Mouse (Mus musculus) heart, adult 9 months (tissue): Measurements from ENCODE around the gene Atp2c1.

ENCODE experiments used
- DNase-seq, 2 experiments: peaks; one replicate each; pipeline ENCODE4 v3.0.0; 2022; ENCODE audit warnings: low spot score in 2 of 2

Atp2c1 gene

GRCm38 (mm10) chr9:105527219-105527618, at the start of gene Atp2c1:
TSS of gene Atp2c1 (minus strand) at chr9:105527319.
- no peak for DNase-seq

- DNase-seq: no peak
These were observed 30.3 kb upstream of the Atp2c1 start for GRCm38 (mm10) chr9:105557452-105557851.

- DNase-seq: no peak
These were observed 29.1 kb upstream of the Atp2c1 start for GRCm38 (mm10) chr9:105556141-105556735.

DNA sequence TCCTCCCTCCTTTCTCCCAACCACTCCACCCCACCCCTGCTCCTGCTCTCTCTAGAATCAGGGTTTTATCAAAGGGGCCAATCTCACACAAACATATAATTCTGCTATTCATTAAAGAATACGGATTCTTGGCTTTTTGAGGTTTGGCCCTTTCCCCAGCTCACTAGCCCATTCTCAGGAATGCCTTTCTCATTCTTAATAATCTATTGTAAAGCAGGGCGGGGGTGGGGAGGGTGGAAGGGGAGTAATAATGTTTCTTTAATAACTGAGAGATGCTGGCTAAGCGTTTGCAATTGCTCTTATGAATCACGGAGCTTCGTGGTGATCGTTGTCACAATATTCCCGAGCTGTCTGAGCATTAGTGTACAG, 27.3 kb upstream of the Atp2c1 start:
- DNase-seq: no peak

- no peak for DNase-seq
These were observed 26.7 kb upstream of the Atp2c1 start for GRCm38 (mm10) chr9:105553629-105554438.

DNA sequence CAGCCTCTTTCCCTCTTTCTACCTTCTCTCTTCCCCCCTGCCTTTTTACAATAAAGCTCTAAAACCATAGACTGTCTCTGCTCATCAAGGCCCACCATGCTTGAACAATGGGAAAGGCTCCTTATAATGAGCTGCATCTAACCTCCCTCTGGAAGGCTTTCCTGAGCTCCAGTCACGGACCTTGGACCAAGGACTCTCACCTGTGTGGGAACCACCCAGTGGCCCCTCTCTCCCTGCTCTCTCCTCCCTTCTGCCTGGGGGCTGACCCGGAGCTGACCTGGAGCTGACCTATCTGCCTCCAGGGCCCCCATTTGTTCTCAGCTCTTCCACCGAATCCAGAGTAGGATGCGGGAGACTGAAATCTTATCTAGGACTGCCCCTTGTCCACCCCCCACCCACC, 24.3 kb upstream of the Atp2c1 start:
- DNase-seq: no peak

DNA sequence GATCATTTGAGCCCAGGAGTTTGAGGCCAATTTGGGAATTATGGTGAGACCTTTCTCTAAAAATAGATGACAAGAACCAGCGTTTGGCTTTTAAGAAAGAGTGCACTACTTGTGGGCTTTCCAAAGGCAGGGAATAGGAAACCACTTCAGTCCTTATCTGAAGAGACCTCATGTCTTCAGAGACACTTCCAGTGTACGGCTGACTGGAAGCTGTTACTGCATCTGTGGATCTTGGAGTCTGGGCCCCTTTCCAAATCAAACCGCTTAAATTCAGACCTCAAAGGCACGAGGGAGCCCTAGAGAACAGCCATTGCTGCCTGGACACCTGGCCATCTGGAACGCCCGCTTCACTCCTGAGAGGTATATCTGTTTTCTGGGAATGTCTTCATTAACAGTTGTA, 22.0 kb upstream of the Atp2c1 start:
- DNase-seq: no peak

DNA sequence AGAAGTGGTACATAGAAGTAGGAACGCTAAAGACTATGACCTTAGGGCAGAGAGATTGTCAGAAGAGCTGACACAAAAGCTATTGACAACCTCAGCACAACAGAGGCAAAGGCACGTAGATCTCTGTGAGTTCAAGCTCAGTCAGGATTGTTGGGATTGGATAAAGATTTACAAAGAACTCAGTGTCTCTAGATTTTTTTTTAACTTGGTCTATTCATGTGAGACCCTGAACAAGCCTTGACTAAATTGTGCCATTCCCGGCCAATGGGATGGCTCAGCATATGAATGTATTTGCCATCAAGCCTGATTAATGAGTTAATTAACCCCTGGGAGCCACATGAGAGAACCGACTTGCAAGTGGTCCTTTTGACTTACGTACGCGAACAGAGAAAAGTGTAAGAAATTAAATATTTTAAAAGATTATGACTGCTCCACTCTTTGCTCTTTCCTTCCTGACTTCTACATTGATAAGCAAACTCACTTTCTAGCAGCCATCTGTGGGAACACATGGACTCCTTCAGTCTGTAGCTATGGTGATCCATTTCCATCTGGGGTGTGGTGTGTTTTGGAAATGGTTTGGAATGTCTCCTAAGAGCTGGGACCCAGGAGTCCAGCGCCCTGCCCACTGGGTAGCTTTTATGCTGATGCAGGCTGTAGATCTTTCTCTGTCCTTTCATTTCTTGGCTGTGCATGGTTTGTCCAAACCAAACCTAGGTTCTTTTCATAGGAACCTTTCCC, 17.1 kb upstream of the Atp2c1 start:
- no peak for DNase-seq

DNA sequence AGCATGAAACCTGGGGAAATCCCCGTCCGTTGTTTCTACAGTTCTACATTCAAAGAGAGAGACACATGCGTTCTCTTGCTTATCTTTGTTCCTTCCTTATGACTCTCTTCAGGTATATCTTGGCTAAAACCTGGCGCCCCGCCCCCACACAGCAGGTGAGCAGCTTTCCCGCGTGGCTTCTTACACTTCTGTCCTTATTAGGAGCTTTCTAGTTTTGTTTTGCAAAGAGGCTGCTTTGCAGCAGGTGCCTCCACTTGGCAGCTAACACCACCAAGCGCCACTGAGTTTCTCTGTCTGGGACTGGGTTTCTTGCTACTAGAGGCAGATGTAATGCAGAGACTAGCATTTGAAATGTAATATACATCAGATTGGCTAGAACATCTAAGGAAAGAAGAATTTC, 10.4 kb upstream of the Atp2c1 start:
- DNase-seq: no peak

DNA sequence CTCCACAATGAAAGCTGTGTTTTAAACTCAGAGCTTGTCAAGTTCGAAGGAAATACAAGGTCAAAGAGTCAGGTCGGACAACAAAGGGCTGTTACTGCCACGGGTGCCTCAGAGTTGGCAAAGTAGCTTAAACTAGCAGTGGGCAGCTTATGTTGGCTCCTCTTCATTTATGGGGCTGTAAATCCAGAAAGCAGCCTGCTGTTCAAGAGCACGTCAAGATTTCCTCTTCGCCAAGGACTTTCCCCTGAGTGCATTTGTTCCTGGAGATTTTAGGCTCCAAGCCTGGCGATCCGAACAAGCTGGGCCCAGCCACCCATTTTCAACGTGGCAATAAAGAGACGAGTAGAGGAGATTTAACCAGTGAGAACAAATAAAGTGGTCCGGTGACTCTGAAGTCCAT, 9.8 kb upstream of the Atp2c1 start:
- DNase-seq: no peak

- DNase-seq: no peak
These were observed 1.8 kb downstream of the Atp2c1 start for GRCm38 (mm10) chr9:105525355-105525754.

DNA sequence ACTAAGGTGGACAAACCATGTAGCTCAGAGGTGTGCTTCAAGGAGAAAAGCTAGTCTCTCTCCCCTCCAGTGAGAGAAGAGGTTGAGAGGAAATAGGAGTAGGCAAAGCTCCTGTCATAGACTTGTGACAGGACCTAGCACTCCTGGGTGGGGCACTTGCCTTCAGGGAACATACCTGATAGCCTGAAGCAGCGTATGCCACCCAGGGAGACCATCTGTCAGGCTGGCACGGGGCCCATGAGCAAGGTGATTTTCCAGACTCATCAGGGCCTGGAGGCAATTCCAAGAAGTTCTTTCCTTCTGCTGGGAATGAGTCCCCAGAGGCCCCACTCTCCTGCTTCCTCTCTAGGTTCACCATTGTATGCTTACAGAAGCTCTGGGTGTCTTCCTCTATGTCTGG, 4.1 kb downstream of the Atp2c1 start:
- DNase-seq: no peak

DNA sequence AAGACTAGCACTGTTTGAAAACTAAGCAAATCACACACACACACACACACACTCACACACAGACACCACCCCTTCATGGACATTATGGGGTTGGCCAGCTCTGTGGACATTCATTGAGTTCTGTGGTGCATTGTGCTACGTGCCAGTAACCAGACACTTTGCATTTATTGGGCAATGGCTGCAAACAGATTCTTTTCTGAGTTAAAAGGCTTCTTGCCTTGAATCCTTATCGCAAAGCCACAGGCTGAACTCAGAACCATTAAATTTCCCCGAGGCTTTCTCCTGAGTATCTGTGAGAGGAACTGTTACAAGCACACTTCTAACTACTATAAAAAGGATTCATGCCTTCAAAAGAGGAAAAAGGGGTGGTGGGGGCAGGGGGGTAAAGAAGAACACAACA, 5.1 kb downstream of the Atp2c1 start:
- no peak for DNase-seq

- DNase-seq: peak; percentile 56 to 60
These were observed 6.2 kb downstream of the Atp2c1 start for GRCm38 (mm10) chr9:105520776-105521552.

DNA sequence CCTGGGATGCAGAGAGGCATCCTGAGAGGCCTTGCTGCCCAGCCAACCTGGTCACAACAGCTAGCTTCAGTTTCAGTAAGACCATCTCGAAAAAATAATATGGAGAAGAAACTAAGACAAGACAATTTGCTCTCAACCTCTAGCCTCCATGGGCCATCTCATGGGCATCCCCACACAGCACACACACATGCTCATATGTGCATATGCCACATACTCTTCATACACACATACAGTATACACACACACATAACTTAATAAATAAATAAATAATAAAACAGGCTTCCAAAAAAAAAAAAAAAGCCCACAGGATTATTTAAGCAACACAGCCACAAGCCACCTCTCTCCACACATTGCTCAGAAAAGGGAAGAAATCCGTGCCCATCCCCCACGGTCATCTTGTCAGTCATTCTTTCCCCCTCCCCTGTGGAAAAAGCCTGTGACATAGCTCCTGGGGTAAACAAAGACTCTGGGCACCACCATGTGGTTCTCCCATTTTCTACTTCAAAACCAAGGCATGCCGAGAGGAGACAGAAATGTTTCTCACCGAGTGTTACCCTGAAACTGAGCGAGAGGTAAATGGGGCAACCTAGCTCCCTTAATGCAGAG, 7.7 kb downstream of the Atp2c1 start:
- DNase-seq: no peak

- no peak for DNase-seq
These were observed 23.4 kb downstream of the Atp2c1 start for GRCm38 (mm10) chr9:105503690-105504089.

DNA sequence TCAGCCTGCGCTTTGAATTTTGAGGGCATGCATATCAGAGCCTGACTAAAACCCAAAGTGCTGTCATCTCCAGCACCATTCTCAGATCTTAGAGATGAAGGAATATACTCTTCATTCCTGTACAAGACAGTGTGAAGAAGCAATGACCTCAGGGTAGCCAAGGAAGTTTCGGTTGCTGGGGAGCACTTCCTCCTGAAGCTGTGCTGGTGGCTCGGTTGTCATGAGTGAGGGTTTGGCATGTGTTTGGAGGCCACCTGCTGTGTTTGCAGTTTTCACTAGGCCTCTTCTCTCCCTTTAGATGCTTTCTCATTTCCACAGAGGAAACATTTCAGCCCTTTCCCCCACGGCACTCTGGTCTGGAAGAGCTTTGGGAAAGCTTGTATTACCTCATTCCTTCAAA, 24.7 kb downstream of the Atp2c1 start:
- DNase-seq: no peak

DNA sequence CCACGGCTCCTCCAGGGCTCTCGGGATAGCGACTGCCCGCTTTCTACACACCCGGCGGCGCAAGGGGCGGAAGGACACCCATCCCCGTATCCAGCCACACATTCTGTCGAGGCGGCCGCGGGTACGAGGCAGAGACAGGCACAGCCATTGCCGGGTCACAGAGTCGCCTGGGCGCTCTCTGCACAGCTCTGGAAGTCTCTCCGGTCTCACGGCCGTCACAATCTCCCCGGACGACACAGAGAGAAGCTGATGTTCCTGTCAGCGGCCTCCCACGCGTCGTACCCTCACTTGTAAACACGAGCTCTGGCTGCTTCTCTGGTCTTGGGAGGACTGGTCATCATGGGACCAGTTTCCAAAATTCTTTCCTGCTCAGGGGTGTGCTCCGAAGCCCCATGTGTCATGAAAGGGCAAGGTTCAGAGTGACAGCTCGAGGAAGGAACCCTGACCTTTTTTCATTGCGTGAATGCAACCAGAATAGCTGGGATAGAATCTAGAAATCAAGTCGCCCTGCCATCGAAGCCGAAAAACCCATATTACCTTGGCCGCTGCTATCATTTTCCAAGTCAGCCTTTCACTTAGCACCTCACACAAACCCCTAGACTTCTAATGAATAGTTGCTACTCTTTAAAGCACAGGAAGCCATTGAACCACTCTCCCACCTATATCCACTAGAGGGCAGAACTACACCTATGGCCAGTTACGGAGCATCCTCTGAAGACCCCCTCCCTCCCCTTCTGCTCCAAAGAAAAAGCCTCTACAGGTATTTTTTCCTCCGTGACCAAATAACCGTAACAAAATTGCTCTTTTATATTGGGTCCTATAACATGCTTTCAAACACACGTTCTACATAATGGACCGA, 31.6 kb downstream of the Atp2c1 start:
- DNase-seq: peak; percentile 51 to 60

DNA sequence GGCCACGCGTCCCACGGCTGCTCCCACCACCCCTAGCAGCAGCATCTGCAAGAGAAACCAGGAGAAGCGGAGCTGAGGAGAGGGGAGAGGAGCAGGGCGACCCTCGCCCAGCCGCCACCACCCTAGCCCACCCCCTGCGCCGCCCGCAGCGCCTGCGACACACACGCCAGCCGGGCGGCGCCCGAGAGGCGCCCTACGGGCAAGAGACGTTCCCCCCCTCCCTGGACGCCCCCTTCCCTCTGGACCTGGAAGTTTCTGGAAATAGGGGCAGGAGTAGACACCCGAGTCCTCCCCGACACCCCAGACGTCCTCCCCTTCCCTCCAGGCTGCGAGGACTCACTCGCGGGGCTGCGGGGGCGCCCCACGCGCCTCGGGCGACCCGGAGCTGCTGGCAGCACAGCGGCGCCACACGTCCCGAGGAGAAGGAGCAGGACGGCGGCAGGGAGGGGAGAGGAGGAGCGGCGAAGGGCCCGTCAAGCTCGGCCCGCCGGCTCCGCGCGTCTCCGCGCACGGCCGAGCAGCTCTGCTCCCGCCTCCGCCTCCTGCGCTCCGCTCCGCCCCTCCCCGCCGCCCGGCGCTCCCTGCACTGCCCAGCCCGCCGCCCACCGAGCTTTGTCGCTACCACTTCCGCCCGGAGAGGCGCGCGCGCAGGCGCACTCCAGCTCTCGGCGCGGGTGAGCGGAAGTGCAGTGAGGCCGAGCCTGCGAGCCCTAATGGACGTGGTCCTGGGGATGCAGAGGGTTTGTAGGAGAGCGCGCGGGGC, 32.4 kb downstream of the Atp2c1 start:
- DNase-seq: peak; percentile 95 to 96

GRCm38 (mm10) chr9:105492744-105493143, 34.4 kb downstream of the Atp2c1 start:
- DNase-seq: no peak
